Mouse (Mus musculus) layer of hippocampus, adult 2 months (tissue): ENCODE measurements around the gene Nudcd2. TPM values are rescaled to one million over a fixed set of nuclear protein-coding genes. Genes with fewer than 3 reads are reported as not detected.

ENCODE experiments used
- DNase-seq, 2 experiments: peaks; one replicate each; pipeline ENCODE4 v3.0.0; 2022; ENCODE audit warnings: low spot score in 2 of 2
- H3K27ac ChIP-seq: fragments of 200-600 bp; 2 replicates; pipeline ENCODE4 v1.8.1; 2022
- H3K4me3 ChIP-seq: fragments of 200-600 bp; 2 replicates; pipeline ENCODE4 v1.8.1; 2022; ENCODE audit warnings: mild to moderate bottlenecking
- CTCF ChIP-seq: fragments of 200-600 bp; conservative IDR thresholded peaks from 2 replicates; pipeline ENCODE4 v1.8.1; 2022; ENCODE audit warnings: antibody characterized with exemption, mild to moderate bottlenecking, moderate library complexity
- total RNA-seq, 2 experiments: library from RNA; stranded (reverse); gene quantifications; 2 replicates each; pipeline ENCODE4 v1.2.3; 2021

The Nudcd2 gene
- total RNA-seq, 2 experiments from 2014 or later, result 16.1 to 25.0 TPM

DNA sequence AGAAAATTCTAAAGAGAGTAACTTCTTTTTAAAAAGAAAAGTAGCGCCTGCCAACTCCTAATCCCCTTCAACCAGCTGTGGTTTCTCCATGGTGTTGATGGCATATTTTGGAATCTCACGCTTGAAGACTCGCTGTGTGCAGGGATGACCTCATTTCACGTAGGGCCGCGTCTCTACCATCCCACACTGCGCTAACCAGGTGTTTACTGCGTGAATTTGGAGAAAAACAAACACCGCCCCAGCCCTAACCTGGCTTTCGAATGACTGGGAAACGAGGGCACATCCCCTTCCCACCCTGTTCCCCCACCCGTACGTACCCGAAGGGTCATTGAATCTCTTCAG, 499 bp upstream of the Nudcd2 start:
- TF ChIP-seq CTCF, result no peak
- DNase-seq, result no peak
- H3K4me3 ChIP-seq, result peak overlapping the region; percentile 27; the same call in 1 of the 2 replicates

DNA sequence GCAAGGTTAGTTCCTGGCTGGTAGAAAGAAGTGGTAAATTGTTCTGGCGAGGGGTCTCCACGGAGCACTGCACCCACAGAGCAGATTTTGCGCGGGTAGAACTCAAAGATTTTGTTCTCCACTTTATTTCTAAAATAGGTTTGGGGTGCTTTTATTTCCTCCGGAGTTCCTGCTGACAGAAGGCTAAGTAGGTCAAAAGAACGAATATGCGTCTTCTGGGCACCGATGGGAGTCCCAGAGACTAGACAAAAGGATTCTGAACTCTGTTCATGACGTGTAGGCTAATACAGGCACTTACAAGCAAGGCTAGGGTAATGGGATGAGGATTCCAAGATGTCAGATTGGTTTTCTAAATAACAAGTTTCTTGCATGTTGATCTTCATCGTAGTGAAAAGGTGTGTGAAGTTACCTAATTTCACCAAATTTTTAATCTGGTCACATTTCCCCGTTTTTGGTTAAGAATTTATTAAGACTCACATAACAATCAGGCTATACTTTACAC, 835 bp downstream of the Nudcd2 start:
- peak overlapping the region; percentile 97 for H3K4me3 ChIP-seq
- peak overlapping the region; percentile 92 for H3K27ac ChIP-seq

More for the DNA sequence above, 499 bp upstream of the Nudcd2 start:
- H3K27ac ChIP-seq, result no peak overlapping the region

DNA sequence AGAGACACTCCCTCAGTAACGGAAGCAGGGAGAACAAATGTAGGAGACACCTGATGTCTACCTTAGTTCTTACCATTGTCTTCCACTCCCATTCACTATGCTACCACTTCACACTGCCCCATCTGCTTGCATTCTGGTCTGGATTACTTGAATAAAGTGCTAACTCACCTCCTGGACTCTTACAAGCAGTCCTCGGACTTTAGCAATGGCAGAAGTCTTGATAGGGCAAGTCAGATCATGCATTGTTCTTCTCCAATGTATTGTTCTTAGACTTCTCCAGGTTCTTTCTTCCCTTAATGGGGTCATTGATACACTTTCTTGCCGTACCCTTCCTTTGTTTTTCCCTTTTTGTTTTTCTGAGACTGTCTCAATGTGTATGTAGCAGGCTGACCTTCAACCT, 3.9 kb downstream of the Nudcd2 start:
- no peak for DNase-seq
- Histone ChIP-seq H3K4me3 (no peak overlapping the region), H3K27ac (no peak overlapping the region)
- no peak for TF ChIP-seq CTCF

More for the DNA sequence above, 835 bp downstream of the Nudcd2 start:
- no peak for TF ChIP-seq CTCF
- no peak for DNase-seq

DNA sequence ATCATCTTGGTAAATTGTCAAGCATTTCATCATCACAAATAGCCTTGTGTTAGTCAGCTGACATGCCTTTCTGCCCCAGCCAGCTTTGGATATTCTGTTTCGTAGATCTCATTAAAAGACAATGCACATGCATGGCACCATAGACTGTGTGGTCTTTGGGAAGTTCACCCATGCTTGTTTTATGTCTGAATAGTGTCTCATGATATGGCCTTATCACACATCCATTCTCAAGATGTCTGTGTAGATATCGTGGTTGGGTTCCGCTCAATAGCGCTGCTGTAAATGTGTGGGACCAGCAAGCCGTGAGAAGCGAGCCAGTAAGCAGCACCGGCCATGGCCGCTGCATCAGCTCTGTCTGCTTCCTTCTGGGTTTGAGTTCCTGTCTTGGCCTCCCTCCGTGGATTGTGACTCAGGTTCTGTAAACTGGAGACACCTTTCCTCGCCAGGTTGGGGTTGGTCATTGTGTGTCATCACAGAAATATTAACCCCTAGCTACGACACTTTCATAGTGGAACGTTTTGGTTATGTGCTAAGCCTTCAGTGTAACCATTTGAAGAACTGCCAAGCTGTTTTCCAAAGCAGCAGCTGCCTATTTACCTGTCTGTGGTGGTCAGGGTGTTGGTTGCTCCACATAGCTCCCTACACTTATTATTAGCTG, 8.3 kb downstream of the Nudcd2 start:
- DNase-seq, result no peak
- no peak overlapping the region for H3K27ac ChIP-seq
- TF ChIP-seq CTCF, result no peak
- no peak overlapping the region for H3K4me3 ChIP-seq

DNA sequence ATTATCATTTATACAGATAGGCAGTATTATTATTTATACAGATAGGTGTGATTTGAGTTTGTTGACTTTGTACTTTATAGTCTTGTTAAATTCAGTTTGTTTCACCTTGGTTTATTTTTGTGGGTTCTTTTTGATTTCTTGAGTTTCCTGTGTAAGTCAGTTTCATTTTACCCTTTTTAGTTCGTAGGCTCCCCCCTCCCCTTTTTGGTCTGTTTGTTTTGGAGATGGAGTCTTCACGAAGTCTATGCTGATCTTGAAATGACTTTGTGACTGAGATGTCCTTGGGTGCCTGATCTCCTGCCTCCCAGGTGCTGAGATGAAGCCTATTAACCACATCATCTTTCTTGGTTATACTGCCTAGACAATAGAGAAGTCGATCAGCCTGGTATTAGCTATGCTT, 10.9 kb downstream of the Nudcd2 start:
- no peak for DNase-seq
- no peak for TF ChIP-seq CTCF
- no peak overlapping the region for H3K27ac ChIP-seq

DNA sequence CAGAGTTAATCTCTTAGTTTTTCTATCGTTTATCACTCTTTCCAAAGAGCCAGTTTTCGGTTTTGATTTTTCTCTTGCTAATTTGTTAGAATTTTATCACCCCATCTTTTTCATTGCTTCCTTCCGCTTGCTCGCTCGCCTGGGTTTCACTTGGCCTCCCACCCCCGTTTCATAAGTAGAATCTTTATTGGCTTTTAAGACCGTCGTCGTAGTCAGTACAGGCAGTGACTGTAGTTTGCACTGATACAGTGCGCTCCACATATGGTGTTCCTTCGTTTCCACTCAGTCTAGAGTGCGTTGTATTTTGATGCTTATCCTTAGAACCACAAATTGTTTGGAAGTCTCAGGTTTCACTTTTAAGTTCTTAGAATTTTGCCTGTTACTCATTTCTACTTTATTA, 12.9 kb downstream of the Nudcd2 start:
- Histone ChIP-seq H3K27ac (no peak overlapping the region), H3K4me3 (no peak overlapping the region)
- DNase-seq, result no peak
- no peak for TF ChIP-seq CTCF

More for the DNA sequence above, 10.9 kb downstream of the Nudcd2 start:
- H3K4me3 ChIP-seq, result no peak overlapping the region

DNA sequence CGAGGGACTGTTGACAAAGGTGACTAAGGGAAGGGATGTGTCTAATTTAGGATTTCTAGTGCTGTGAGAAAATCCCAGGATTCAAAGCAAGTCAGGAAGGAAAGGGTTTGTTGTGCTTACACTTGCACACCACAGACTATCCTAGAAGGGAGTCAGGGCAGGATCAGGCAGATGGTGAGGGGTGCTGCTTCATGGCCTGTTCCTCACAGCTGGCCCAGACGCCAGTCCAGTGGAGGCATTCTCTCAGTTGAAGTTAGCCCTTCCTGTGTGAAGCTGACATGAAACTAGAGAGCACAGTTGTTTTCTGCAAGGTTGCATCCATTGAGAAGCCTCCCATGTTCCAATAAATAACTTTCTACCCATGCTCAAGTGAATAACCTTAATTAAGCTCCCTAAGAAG, 14.2 kb downstream of the Nudcd2 start:
- H3K4me3 ChIP-seq, result no peak overlapping the region
- no peak for DNase-seq
- no peak overlapping the region for H3K27ac ChIP-seq
- no peak for TF ChIP-seq CTCF

DNA sequence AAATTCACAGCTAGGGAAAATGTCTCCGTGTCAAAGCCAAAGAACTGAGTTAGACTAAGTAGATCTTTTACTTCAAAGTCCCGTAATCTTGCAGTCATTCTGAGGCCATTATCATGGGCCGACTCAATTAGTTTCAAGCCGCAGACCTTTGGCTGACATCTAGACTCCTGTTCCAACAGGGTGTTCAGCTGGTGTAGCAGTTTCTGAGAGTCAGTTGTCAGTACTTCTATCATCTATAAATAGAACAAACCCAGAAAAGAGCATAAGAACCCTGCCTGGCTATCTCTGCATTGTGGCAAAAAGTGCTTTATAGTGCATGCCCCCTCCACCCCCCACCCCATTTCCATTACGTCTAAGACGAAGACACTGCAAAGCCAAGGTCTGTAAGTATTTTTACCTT, 20.4 kb downstream of the Nudcd2 start:
- peak overlapping the region; percentile 98; the same call in 1 of the 2 replicates for H3K4me3 ChIP-seq

DNA sequence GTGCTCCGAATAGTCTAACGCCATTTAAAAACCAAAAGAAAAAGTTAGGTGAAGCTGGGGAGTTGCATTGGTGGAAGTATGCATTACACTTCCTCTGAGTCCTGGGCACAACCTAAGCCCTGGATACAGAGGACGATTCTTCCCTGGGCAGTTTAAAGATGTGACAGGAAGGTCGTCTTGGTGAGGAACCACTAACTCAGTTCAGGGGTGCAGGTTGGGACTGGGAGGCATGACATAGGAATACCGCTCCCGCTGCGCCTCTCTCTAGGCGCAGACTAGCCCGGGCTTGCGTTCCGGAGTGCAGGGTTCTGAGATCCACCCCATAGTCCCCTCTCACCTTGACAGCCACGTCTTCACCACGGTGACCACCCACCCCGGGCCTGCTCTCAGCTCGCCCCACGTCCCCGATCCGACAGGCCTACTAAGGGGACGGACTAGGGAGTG, 21.2 kb downstream of the Nudcd2 start:
- H3K4me3 ChIP-seq, result peak overlapping the region; percentile 98
- TF ChIP-seq CTCF, result no peak; the same call in 1 of the 2 replicates
- DNase-seq, result no peak
- H3K27ac ChIP-seq, result peak overlapping the region; percentile 97

More for the DNA sequence above, 20.4 kb downstream of the Nudcd2 start:
- no peak overlapping the region for H3K27ac ChIP-seq
- DNase-seq, result no peak
- TF ChIP-seq CTCF, result no peak

DNA sequence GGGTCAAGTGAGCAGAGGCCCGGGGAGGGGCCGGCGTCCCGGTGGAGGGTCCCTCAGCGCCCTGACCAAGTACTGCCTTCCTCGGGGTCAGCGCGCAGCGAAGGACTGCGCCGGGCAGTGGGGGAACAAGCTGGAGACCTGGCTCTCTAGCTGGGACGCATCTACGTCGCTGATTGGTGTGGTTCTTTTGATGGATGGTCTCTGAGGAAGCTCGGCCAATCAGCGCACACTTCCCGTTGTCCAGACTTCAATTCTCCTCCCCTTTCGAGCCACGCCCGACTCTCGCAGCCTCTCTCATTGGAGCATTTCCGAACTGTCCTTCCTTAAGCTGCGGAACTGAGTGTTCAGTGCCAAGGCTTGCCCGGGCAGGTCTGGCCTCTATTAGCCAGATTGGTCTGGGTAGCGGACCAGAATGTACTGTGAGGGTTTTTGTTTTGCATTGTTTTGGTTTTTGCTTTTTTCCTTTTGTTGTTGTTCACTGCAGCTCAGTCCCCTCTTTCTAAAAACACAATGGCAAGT, 21.7 kb downstream of the Nudcd2 start, which contains the start of gene Ccng1:
Ccng1 (minus strand) TSS at position 203 of the 519 bp plus-strand sequence.
- Histone ChIP-seq H3K4me3 (peak within 1 kb of the TSS; percentile 98), H3K27ac (peak within 1 kb of the TSS; percentile 97)
- peak; percentile 83 to 94 for DNase-seq
- no peak for TF ChIP-seq CTCF

DNA sequence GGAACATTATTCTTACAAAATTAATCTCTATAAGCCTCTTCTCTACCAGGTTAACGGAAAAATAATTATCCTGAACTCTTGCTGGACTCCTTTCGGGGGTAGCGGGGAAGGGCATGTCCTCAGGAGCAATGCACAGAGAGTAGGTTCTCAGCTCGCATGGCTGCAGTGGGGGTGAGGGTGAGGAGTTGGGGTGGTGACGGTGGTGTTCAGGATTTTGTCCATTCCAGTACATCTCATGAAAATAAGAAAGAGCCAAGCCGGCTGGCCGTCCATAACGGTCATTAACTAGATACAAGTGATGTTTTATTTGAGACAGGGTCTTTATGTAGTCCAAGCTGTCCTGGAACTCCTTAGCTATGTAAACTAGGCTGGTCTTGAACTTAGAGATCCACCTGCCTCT, 22.5 kb downstream of the Nudcd2 start:
- Histone ChIP-seq H3K27ac (peak overlapping the region; percentile 97), H3K4me3 (peak overlapping the region; percentile 98)
- TF ChIP-seq CTCF, result no peak

DNA sequence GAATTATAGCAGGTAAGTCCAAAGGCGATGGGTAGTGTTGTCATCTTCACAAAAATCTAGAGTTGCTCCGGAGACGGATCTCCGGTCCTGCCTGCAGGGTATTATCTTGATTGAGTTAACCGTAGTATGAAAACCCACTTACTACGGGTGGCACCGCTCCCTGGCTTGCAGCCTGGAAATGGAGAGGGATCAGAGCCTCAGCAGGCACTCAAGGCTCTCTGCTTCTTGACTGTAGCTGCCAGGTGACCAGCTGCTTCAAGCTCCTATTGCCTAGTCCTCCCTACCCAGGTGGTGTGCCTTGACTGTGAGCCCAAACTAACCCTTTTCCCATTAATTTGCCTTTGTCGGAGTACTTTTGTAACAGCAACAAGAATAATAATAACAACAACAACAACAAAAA, 26.4 kb downstream of the Nudcd2 start:
- TF ChIP-seq CTCF, result no peak
- H3K4me3 ChIP-seq, result no peak overlapping the region
- DNase-seq, result no peak
- no peak overlapping the region for H3K27ac ChIP-seq

More for the DNA sequence above, 22.5 kb downstream of the Nudcd2 start:
- no peak for DNase-seq

DNA sequence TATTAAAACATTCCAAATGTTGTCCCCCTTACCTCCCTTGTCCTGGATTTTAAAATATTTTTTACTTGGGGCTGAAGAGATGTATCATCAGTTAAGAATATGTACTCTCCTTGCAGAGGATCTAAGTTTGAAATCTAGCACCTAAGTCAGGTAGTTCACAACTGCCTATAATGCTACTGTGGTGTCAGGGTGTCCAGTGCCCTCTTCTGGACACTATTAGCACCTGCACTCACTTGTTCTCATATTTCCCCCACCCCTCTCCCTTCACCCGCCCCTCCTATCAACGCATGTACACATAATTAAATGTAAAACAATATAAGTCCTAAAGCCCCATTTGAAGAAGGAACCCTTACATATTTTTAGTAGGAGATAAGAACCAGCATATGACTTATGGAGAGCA, 29.9 kb downstream of the Nudcd2 start:
- H3K27ac ChIP-seq, result no peak overlapping the region
- no peak for DNase-seq
- peak; percentile 80 for TF ChIP-seq CTCF
- H3K4me3 ChIP-seq, result no peak overlapping the region

DNA sequence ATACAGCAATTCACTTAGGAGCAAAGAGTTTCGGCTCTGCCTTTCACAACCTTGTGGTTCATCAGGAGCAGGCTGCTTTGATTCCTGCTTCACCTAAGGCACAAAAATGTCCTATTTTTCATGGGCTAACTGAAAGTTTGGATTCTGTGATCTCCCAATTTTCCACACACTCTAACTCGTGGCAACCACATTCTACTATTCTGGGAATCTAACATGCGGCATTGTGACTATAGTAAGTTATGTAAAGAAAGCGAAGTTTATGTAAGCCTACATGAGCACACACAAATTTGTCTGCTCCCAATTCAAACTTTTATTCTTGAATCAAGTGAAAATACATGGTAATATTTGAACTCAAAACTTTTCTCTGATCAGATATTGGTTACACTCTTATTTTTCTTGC, 31.2 kb downstream of the Nudcd2 start:
- DNase-seq, result no peak
- H3K27ac ChIP-seq, result no peak overlapping the region
- no peak for TF ChIP-seq CTCF
- H3K4me3 ChIP-seq, result no peak overlapping the region
